Mouse (Mus musculus): Measurements from ENCODE around the gene Chpt1. TPM values are rescaled to one million over a fixed set of nuclear protein-coding genes. Genes with fewer than 3 reads are reported as not detected.

Chpt1 gene
- total RNA-seq (2023; ENCODE audit: inconsistent age) = 3.2 to 4.6 TPM (median 3.7 TPM) in 4 replicates

DNA sequence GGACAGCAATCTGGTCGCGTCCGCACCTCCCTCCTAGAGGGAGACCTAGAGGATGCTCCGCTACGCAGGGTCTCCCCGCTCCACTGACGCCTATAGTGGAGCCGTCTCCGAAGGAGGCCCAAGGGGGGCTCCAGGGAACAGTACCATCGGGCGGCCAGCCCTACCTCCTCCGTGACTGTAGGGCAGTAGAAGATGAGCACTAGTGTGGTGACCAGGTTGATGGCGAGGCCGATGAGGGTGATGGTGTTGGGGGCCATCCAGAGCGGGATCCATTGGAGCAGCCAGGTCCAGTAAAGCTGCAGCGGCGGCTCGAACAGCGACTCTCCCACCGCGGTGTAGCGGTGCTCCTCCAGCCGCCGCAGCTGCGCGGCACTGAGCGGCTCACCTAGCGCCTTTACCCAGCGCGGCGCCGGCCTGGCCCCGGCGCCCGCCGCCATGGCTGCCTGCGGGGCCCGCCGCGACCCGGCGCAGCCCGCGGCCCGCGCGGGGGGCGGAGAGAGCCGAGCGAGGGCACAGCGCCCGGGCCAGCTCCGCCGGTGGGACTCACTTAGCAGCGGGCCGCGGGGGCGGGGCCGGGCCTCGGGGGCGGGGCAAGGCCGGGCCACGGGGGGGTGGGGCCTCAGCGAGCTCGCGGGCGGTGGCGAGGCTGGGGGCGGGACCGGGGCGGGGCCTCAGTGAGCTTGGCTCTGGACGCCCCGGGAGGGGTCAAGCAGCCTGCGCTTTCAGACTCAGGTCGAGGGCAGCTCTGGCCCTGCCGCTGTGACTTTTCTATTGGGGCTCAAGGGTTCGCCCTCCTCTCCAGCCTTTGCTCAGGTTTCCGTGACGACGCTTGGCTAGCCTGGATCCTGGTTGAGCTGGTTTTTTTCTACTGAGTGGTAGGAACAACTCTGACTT is at the start of gene Chpt1:
Gene Chpt1 (minus strand): TSS at position 653 of the 894 bp plus-strand sequence.

DNA sequence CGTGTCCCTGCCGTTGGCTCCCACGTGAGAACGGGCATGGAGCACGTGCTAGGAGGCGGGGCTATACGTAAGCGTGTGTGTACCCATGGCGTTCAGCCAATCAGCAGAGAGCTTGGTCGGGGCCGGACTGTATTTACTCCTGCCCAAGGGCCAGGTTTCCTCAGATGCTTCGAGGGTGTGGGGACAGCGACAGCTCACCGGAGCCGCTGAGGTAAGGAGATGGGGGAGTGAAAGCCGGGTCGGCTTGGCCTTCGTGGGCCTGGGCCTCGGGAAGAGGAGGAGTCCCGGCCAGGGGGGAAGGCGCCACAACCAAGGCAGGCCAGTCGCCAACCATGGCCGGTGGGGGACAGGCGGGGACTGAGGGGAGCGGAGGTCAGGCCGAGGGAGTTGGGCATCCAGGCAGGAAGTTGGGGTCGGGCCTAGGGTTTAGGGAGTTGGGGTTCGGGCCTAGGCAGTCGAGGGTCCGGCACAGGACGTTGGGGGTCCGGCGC is 44.3 kb downstream of the Chpt1 start, which contains the start of gene Sycp3:
Gene Sycp3 (plus strand): TSS at position 68 of the 491 bp plus-strand sequence.

Other genes with a start within 250 kb of the Chpt1 start
- 0.36 to 0.87 TPM (median 0.74 TPM) in 4 replicates for gene Dram1, start 125.0 kb downstream of the Chpt1 start, total RNA-seq (2023; ENCODE audit: inconsistent age)
- gene Gnptab, start 124.9 kb downstream of the Chpt1 start, total RNA-seq (2023; ENCODE audit: inconsistent age) = 43.1 to 53.0 TPM (median 48.9 TPM) in 4 replicates
- 1.2 TPM in 1 of 4 replicates, not detected in the others for gene Sycp3, start 44.5 kb downstream of the Chpt1 start, total RNA-seq (2023; ENCODE audit: inconsistent age)
- 0.99 to 2.2 TPM (median 1.5 TPM) in 4 replicates for gene Mybpc1, start 101.1 kb upstream of the Chpt1 start, total RNA-seq (2023; ENCODE audit: inconsistent age)
- gene Spic, start 180.9 kb upstream of the Chpt1 start, total RNA-seq (2023; ENCODE audit: inconsistent age) = 7.3 to 12.8 TPM (median 10.6 TPM) in 4 replicates
- 34.6 to 46.6 TPM (median 37.5 TPM) in 4 replicates for gene Arl1, start 226.8 kb upstream of the Chpt1 start, total RNA-seq (2023; ENCODE audit: inconsistent age)

Data from B cell, adult (primary cell).